Mouse (Mus musculus) forebrain, embryonic 11.5 days (tissue): Measurements from ENCODE around the gene Il25. TPM values are rescaled to one million over a fixed set of nuclear protein-coding genes. Genes with fewer than 3 reads are reported as not detected.
"Not testable (repeated sequence)": the region's sequence is repeated elsewhere in the genome, so short reads cannot be mapped to it uniquely, and the experiment has no call there.

Source experiments
- ATAC-seq: fragments of 200-750 bp; cut with Nextera tagmentation; replicated peaks from 2 replicates; pipeline ENCODE4 v1.8.0; 2017; ENCODE audit warnings: moderate TSS enrichment; ENCODE audit not compliant: low FRiP score
- DNase-seq: peaks from one replicate; pipeline ENCODE4 v3.0.0-alpha.2; 2017; ENCODE audit warnings: low spot score
- H3K27ac ChIP-seq: fragments of 300-500 bp; sonication (generic); 2 replicates; pipeline ENCODE4 v1.5.1; 2014; ENCODE audit warnings: low read depth, low read length
- H3K27me3 ChIP-seq: fragments of 300-500 bp; sonication (generic); 2 replicates; pipeline ENCODE4 v1.6.1; 2014; ENCODE audit warnings: mild to moderate bottlenecking, low read length, mixed read lengths; ENCODE audit not compliant: control insufficient read depth, insufficient read depth
- H3K36me3 ChIP-seq: fragments of 300-500 bp; sonication (generic); 2 replicates; pipeline ENCODE4 v1.6.1; 2014; ENCODE audit warnings: mild to moderate bottlenecking, low read length, moderate library complexity, mixed read lengths; ENCODE audit not compliant: control insufficient read depth, insufficient read depth
- H3K4me1 ChIP-seq: fragments of 300-500 bp; sonication (generic); replicated peaks from 2 replicates; pipeline ENCODE4 v1.6.1; 2014; ENCODE audit warnings: low read length, mixed read lengths; ENCODE audit not compliant: control insufficient read depth, insufficient read depth
- H3K4me2 ChIP-seq: fragments of 300-500 bp; sonication (generic); 2 replicates; pipeline ENCODE4 v1.6.1; 2014; ENCODE audit warnings: low read depth, mild to moderate bottlenecking, low read length, moderate library complexity, mixed read lengths; ENCODE audit not compliant: severe bottlenecking
- H3K4me3 ChIP-seq: fragments of 300-500 bp; sonication (generic); 2 replicates; pipeline ENCODE4 v1.5.1; 2014; ENCODE audit warnings: low read depth, low read length
- H3K9ac ChIP-seq: fragments of 300-500 bp; sonication (generic); 2 replicates; pipeline ENCODE4 v1.6.1; 2014; ENCODE audit warnings: low read length
- H3K9me3 ChIP-seq: fragments of 300-500 bp; sonication (generic); 2 replicates; pipeline ENCODE4 v1.6.1; 2016; ENCODE audit warnings: low read length, mixed read lengths; ENCODE audit not compliant: control insufficient read depth
- WGBS: fragments of 180-500 bp; shearing (Covaris S2); extraction: QIAGEN DNeasy Blood & Tissue Kit; methylation state at CpG from one replicate; pipeline ENCODE4 v1.1.7; 2014; 5-methylcytosine and 5-hydroxymethylcytosine counted together
- polyA plus RNA-seq: library from polyadenylated mRNA; unstranded; fragments of >200 nt; fragmentation: Nextera tagmentation; extraction: Ambion mirVana; gene quantifications from 2 replicates; pipeline ENCODE4 v1.2.1, GENCODE M21; 2014

The Il25 gene
- polyA plus RNA-seq, 1 experiment from 2014 or later = not detected

DNA sequence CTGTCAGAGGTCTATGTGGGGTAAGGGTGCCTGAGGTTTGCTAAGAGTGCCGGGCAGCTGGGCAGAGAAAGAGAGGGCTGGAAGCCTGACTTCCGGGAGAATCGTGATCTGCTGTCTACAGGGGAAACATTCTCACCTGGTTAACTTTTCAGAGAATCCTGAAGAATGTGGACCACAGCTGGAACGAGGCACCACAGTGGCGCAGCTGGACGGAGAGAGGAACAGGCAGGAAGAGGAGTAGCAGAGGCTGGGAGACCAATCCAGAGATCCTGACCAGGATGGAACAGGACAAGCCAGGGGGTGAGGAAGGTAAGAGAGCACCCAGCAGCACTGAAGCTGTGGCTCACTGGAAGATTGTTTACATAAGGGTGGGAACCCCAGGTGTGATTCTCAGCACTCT lies 33.1 kb downstream of the Il25 start:
- Histone ChIP-seq H3K27me3 (no peaks in the 10 kb centered on the region), H3K9me3 (no peaks in the 10 kb centered on the region), H3K4me1 (no peaks in the 10 kb centered on the region), H3K4me2 (no peak overlapping the region), H3K36me3 (no peaks in the 10 kb centered on the region), H3K27ac (no peak overlapping the region), H3K9ac (no peak overlapping the region), H3K4me3 (no peak overlapping the region)
- WGBS = 77% methylated on average over 6 of the region's 6 CpGs
- no peak for DNase-seq
- no peak for ATAC-seq

GRCm38 (mm10) chr14:54966320-54966977 lies 34.0 kb downstream of the Il25 start, which contains the start of gene Myh6:
Gene Myh6 (minus strand): TSS chr14:54966927.
- no peaks in the 10 kb centered on the region for H3K27me3 ChIP-seq
- ATAC-seq (no peak), DNase-seq (no peak)
- no peaks in the 10 kb centered on the region for H3K9me3 ChIP-seq
- H3K9ac ChIP-seq = no peak within 1 kb of the TSS
- no peak within 1 kb of the TSS for H3K4me2 ChIP-seq
- H3K36me3 ChIP-seq = no peaks in the 10 kb centered on the region
- WGBS = 81% methylated on average over 7 of the region's 7 CpGs
- H3K4me3 ChIP-seq = no peak within 1 kb of the TSS
- no peaks in the 10 kb centered on the region for H3K4me1 ChIP-seq
- no peak within 1 kb of the TSS for H3K27ac ChIP-seq

DNA sequence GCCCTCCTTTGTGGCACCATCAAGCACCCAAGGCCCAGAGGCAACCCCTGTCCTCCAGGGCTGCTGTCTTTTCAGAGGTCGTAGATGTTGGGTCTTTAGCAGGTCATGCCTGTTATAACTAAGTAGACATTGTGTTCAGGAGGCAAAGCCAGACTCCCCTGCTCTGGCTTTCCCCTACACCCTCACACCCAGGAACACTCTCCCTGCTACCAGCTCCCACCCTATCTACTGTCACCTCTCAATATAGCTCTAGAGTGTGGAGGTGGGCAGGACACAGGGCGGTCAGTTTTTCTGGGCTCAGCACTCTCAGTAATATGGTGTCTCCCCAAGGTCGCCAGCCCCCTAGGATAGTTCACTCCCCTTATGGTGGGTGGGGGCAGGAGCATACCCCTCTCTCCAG lies 35.4 kb downstream of the Il25 start:
- Histone ChIP-seq H3K27ac (no peak overlapping the region), H3K4me2 (no peak overlapping the region), H3K9ac (no peak overlapping the region), H3K9me3 (no peaks in the 10 kb centered on the region), H3K4me3 (no peak overlapping the region), H3K4me1 (no peaks in the 10 kb centered on the region), H3K36me3 (no peaks in the 10 kb centered on the region), H3K27me3 (no peaks in the 10 kb centered on the region)
- 85% methylated on average over 3 of the region's 3 CpGs for WGBS
- ATAC-seq (no peak), DNase-seq (no peak)

- Histone ChIP-seq H3K9me3 (no peaks in the 10 kb centered on the region), H3K4me2 (no peak overlapping the region), H3K27me3 (no peaks in the 10 kb centered on the region), H3K4me3 (no peak overlapping the region), H3K36me3 (no peaks in the 10 kb centered on the region), H3K9ac (no peak overlapping the region), H3K4me1 (no peaks in the 10 kb centered on the region), H3K27ac (no peak overlapping the region)
- no peak for DNase-seq
- no peak for ATAC-seq
Observed at GRCm38 (mm10) chr14:54968344-54968743, 35.8 kb downstream of the Il25 start.

- H3K4me2 ChIP-seq, ATAC-seq, H3K9ac ChIP-seq, H3K4me3 ChIP-seq, H3K9me3 ChIP-seq, H3K27ac ChIP-seq, H3K27me3 ChIP-seq, H3K4me1 ChIP-seq, DNase-seq, H3K36me3 ChIP-seq: not testable (repeated sequence)
- 94% methylated on average over 7 of the region's 11 CpGs for WGBS
Observed at GRCm38 (mm10) chr14:54972786-54973185, 40.3 kb downstream of the Il25 start.

GRCm38 (mm10) chr14:54974068-54974791 lies 41.7 kb downstream of the Il25 start:
- Histone ChIP-seq H3K4me2 (no peak overlapping the region), H3K27me3 (no peaks in the 10 kb centered on the region), H3K36me3 (no peaks in the 10 kb centered on the region), H3K27ac (no peak overlapping the region), H3K9ac (no peak overlapping the region), H3K9me3 (no peaks in the 10 kb centered on the region), H3K4me3 (no peak overlapping the region), H3K4me1 (0 out of 2 replicates have a peak, but pooled peaks cover 3% of the 10 kb centered on the region)
- DNase-seq (no peak), ATAC-seq (no peak)
- 74% methylated on average over 6 of the region's 6 CpGs for WGBS

DNA sequence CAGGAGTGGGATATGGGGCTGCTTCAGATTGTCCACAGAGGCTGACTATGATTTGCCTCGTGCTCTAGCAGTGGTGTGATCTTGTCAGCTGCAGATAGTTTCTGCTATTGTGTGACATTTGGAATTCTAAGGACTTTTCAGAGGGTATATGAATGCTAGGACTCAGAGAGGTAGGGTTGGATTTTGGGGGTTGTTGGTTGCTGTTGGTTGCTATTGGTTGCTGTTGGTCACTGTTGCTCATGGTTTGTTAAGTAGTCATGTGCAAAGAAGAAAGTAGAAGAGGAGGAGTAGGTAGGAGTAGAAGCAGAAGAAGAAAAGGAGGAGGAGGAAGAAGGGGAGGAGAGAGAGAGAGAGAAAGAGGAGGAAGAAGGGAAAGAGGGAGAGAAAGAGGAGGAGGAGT lies 44.1 kb downstream of the Il25 start, which contains the start of gene Gm17428:
TSS of gene Gm17428 (plus strand) at position 301 of the 400 bp plus-strand sequence.
- Histone ChIP-seq H3K9ac (no peak within 1 kb of the TSS), H3K4me3 (no peak within 1 kb of the TSS), H3K36me3 (no peaks in the 10 kb centered on the region), H3K4me1 (0 out of 2 replicates have a peak, but pooled peaks cover 3% of the 10 kb centered on the region), H3K27me3 (no peaks in the 10 kb centered on the region), H3K9me3 (no peaks in the 10 kb centered on the region), H3K4me2 (no peak within 1 kb of the TSS), H3K27ac (no peak within 1 kb of the TSS)
- 77% methylated on average over 1 of the region's 1 CpGs for WGBS
- ATAC-seq (no peak), DNase-seq (no peak)

- H3K4me1 ChIP-seq = 0 out of 2 replicates have a peak, but pooled peaks cover 3% of the 10 kb centered on the region
- H3K4me3 ChIP-seq = no peak overlapping the region
- no peak overlapping the region for H3K27ac ChIP-seq
- H3K9ac ChIP-seq = no peak overlapping the region
- H3K27me3 ChIP-seq = no peaks in the 10 kb centered on the region
- WGBS = 90% methylated on average over 8 of the region's 8 CpGs
- no peaks in the 10 kb centered on the region for H3K9me3 ChIP-seq
- no peak for ATAC-seq
- no peak for DNase-seq
- H3K4me2 ChIP-seq = no peak overlapping the region
- no peaks in the 10 kb centered on the region for H3K36me3 ChIP-seq
Observed at GRCm38 (mm10) chr14:54978664-54979063, 46.2 kb downstream of the Il25 start.
